Mouse (Mus musculus) layer of hippocampus, adult 2 months (tissue): ENCODE data around the gene Fam131c. TPM values are rescaled to one million over a fixed set of nuclear protein-coding genes. Genes with fewer than 3 reads are reported as not detected.

ENCODE experiments used
- DNase-seq, 2 experiments: peaks; one replicate each; pipeline ENCODE4 v3.0.0; 2022; ENCODE audit warnings: low spot score in 2 of 2
- H3K27ac ChIP-seq: fragments of 200-600 bp; 2 replicates; pipeline ENCODE4 v1.8.1; 2022
- H3K4me3 ChIP-seq: fragments of 200-600 bp; 2 replicates; pipeline ENCODE4 v1.8.1; 2022; ENCODE audit warnings: mild to moderate bottlenecking
- CTCF ChIP-seq: fragments of 200-600 bp; conservative IDR thresholded peaks from 2 replicates; pipeline ENCODE4 v1.8.1; 2022; ENCODE audit warnings: antibody characterized with exemption, mild to moderate bottlenecking, moderate library complexity
- total RNA-seq, 2 experiments: library from RNA; stranded (reverse); gene quantifications; 2 replicates each; pipeline ENCODE4 v1.2.3; 2021

Gene Fam131c
- total RNA-seq, 2 experiments from 2014 or later, result 2.5 to 2.6 TPM

- no peak for TF ChIP-seq CTCF
- no peak for DNase-seq
Observed at GRCm38 (mm10) chr4:141365876-141366275, 2.1 kb upstream of the Fam131c start.

DNA sequence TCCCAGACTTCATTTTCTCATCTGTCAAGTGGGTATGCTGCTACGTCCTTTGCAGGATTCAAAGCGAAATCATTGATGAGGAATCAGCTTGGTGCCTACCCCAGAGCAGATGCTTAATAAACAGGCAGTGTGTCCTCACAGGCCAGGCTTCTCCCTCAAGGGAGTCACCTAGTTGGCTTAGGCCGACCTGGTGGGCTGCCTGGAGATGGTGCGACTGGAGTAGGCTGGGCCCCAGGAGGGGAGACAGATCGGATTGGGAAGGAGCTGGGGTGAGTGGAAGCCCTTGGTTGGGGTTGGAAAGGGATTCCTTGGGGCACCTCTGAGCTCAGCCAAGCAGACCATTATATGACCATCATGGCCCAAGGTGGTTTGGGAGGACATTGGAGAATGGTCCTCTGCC, 4.4 kb downstream of the Fam131c start:
- no peak for TF ChIP-seq CTCF
- H3K4me3 ChIP-seq, result no peak overlapping the region
- DNase-seq, result no peak
- no peak overlapping the region for H3K27ac ChIP-seq

More at GRCm38 (mm10) chr4:141365876-141366275, 2.1 kb upstream of the Fam131c start:
- Histone ChIP-seq H3K27ac (no peak overlapping the region), H3K4me3 (no peak overlapping the region)

DNA sequence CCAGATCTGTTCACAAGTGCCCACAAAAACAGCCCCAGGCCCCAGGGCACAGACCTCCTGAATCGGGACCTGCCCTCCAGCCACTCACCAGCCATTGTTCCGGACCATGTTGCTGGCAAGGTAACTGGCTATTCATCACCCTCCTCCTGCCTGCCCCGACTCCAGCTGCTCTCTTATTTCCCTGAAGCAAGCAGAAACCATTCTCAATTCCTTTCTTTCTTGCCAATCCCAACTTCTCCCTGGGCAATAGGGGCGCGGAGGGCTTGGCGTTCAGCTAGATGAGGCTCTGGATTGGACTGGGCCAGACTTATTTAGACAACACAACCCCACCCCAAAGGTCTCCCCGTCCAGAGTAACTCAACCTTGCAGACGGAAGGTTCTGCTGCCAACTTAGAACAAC, 11.7 kb downstream of the Fam131c start:
- H3K27ac ChIP-seq, result no peak overlapping the region
- DNase-seq, result no peak
- H3K4me3 ChIP-seq, result no peak overlapping the region
- TF ChIP-seq CTCF, result no peak

DNA sequence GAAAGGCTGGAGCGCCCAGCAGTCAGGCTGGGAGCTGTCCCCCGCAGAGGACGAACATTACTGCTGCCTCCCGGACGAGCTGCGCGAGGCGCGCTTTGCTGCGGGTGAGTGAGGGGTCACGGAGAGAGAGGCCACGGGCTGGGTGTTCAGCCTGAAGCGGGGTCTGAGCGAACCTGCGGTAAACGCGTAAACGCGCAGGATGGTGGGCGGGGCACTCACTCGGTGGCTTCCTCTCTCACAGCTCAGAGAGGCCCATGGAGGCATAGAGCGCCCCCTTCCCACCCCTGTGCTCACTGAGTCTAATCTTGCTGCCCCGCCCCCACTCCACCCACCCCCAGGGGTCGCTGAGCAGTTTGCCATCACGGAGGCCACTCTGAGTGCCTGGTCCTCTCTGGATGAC, 14.4 kb downstream of the Fam131c start:
- DNase-seq, result no peak
- peak; percentile 41 for TF ChIP-seq CTCF

GRCm38 (mm10) chr4:141385275-141385674, 17.3 kb downstream of the Fam131c start:
- Histone ChIP-seq H3K4me3 (no peak overlapping the region), H3K27ac (no peak overlapping the region)
- DNase-seq, result peak in 1 of 2 experiments; percentile 30
- TF ChIP-seq CTCF, result peak; percentile 88

More for the DNA sequence above, 14.4 kb downstream of the Fam131c start:
- Histone ChIP-seq H3K4me3 (peak overlapping the region; percentile 33), H3K27ac (no peak overlapping the region)

DNA sequence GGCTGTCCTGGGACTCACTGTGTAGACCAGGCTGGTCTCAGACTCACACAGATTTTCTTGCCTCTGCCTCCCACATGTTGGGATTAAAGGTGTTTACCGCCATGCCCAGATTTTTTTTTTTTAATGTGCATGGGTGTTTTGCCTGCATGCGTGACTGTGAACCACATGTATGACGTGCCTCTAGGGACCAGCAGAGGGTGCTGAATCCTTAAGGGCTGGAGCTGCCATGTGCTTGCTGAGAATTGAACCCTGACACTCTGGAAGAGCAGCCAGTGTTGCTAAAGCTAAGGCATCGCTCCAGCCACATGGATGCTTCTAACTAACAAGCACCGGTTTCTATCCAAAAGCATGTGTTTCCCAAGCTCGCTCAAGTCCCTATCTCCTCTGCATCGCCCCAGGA, 18.1 kb downstream of the Fam131c start:
- H3K4me3 ChIP-seq, result no peak overlapping the region
- TF ChIP-seq CTCF, result peak; percentile 49
- no peak for DNase-seq
- no peak overlapping the region for H3K27ac ChIP-seq

GRCm38 (mm10) chr4:141387093-141387784, 19.2 kb downstream of the Fam131c start:
- H3K4me3 ChIP-seq, result no peak overlapping the region
- DNase-seq, result peak; percentile 37 to 72

DNA sequence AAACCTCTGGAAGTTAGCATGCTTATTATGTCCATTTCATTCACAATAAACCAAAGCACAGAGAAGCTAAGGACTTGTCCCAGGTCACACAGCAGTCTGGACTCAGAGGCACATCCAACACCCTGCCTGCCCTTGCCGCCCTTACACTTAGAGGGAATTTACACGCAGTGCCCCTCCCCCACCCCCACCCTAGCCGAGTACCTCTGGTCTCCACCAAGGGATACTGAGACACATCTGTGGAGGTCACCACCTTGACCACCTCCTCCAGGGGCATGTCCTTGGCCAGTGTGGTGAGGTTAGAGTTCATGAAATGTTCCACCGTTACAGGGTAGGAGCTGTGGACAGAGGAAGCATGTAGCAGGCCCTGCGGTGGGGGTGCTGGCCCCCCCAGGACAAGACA, 19.9 kb downstream of the Fam131c start:
- no peak overlapping the region for H3K4me3 ChIP-seq
- no peak overlapping the region for H3K27ac ChIP-seq
- no peak for DNase-seq
- TF ChIP-seq CTCF, result no peak

More at GRCm38 (mm10) chr4:141387093-141387784, 19.2 kb downstream of the Fam131c start:
- no peak overlapping the region for H3K27ac ChIP-seq
- peak; percentile 88 for TF ChIP-seq CTCF

DNA sequence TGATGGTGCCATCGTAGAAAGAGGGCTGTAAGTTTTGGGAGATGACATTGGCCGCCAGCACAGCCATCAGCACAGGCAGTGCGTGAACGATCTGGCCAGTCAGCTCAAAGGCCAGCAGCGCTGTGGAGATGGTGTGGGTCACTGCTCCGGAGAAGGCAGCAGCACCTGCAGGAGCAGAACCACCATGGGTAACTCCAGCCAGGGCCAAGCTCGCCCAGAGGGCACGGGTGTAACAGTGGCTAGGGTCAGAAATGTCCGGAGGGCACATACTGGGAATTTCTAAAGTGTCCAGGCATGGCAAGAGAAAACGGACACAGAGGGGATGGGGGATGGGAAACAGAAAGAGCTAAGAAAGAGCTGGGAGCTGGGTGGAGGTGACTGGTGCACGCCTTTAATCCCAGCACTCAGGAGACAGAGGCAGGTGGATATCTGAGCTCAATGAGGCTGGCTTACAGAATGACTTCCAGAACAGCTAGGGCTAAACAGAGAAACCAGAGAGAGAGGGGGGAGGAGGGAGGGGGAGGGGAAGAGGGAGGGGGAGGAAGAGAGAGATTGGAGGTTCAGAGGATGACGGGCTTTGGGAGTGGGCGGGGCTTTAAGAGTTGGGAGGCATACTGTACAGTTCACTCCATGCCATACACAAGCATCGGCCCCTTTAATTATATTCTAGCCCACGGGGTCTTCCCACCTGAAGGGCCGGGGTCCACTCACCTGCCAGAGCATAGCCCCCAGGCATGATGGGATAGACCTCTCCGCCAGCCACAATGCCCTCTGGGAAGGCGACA, 21.5 kb downstream of the Fam131c start:
- H3K27ac ChIP-seq, result no peak overlapping the region
- no peak for DNase-seq
- no peak overlapping the region for H3K4me3 ChIP-seq
- no peak for TF ChIP-seq CTCF

- H3K4me3 ChIP-seq, result no peak overlapping the region
- DNase-seq, result no peak
- TF ChIP-seq CTCF, result no peak
- H3K27ac ChIP-seq, result no peak overlapping the region
Observed at GRCm38 (mm10) chr4:141391293-141391692, 23.3 kb downstream of the Fam131c start.

DNA sequence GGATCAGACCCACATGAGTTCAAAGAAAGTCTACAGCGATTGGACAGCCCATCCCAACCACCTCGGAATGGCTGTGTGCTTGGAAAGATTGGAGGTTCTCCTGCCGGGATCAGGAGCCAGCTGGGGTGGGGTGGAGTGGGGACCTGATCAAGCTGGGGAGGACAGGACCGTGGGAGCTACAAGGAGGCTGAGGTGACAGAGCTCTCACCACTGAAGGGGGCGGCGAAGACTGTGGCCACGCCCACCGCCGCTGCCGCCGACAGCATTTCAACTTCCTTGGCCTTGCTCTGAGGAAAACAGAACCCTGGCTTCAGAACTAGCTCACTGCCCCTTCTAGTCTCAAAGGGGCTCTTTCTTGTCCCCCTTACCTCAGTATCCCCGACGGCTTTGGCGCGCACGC, 26.7 kb downstream of the Fam131c start:
- TF ChIP-seq CTCF, result no peak
- no peak for DNase-seq
- Histone ChIP-seq H3K4me3 (no peak overlapping the region), H3K27ac (no peak overlapping the region)

DNA sequence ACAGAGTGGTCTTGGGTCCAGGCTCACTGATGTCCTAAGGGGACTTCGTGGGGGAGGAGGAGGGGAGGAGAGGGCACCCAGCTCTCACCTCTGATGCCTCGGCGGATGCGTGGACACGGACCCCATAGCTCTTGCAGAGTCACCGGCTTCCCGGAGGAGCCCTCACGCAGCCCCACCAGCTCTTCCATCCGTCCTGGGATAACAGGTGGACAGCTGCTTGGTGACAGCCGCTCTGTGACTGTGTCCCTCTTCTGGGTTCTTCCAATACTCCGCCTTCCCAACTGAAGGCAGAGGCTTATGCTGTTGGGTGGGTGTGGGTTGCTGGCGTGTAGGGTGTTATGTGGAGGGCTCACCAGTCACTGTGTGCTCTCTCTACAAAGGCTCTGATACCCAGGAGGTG, 29.8 kb downstream of the Fam131c start:
- Histone ChIP-seq H3K4me3 (no peak overlapping the region), H3K27ac (no peak overlapping the region)
- no peak for TF ChIP-seq CTCF
- no peak for DNase-seq

DNA sequence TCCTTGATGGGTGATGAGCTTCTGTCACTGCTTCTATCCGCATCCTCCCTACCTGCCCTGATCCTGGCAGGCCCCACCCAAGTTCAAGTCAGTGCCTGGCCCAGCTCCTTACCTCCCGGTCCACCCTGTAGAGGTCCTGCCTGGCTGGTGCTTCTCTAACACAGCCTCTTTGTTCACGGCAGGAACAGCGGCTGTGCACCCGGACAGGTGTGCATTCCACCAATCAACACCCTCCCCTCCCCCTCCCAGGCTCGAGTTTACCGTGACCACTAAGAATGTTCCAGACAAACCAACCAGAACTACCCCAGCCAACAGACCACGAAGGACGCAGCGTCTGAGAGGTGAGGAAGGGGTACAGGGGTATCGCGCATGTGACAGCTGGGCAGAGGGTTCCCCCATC, 30.5 kb downstream of the Fam131c start, which contains the start of gene Clcnka:
Gene Clcnka (minus strand): TSS at position 180 of the 400 bp plus-strand sequence.
- Histone ChIP-seq H3K4me3 (no peak within 1 kb of the TSS), H3K27ac (no peak within 1 kb of the TSS)
- DNase-seq, result no peak
- no peak for TF ChIP-seq CTCF

DNA sequence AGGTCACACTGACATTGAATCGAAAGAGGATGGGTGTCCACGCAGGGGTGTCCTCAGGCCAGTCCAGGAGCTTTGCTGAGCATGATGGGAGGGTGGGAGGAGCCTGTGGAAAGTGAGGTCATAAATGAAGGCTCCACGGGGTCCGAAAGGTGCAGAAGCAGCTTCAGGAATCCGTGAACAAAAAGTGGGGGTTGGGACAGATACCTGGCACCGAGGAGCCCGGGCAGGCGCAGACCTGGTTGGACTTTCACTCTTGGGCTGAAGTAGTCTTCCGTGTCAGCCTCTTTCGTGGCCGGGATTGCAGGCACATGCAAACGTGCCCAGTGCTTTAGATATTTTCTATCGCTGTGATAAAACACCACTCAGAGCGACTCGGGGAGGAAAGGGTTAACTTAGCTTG, 32.2 kb downstream of the Fam131c start:
- H3K27ac ChIP-seq, result no peak overlapping the region
- no peak for TF ChIP-seq CTCF
- H3K4me3 ChIP-seq, result no peak overlapping the region
- DNase-seq, result no peak
